Mouse (Mus musculus) MEL (cell line): Measurements from ENCODE around the gene H2-K1.

Experiments used
- CTCF ChIP-seq, 3 experiments: IDR thresholded peaks in 2 of 3; conservative IDR thresholded peaks in 1 of 3; 2 replicates each; pipeline ENCODE4 v1.5.1; 2011 to 2012; ENCODE audit warnings: low read length in 3 of 3, low read depth in 2 of 3, mild to moderate bottlenecking in 2 of 3, improper control_type of control experiment in 1 of 3, inconsistent platforms in 1 of 3, mixed read lengths in 1 of 3, moderate library complexity in 1 of 3; ENCODE audit not compliant: control insufficient read depth in 1 of 3, insufficient read depth in 1 of 3, poor library complexity in 1 of 3, severe bottlenecking in 1 of 3
- EP300 ChIP-seq, 2 experiments: IDR thresholded peaks; 2 replicates each; pipeline ENCODE4 v1.6.1; 2011; ENCODE audit warnings: improper control_type of control experiment in 2 of 2, low read length in 2 of 2, low read depth in 1 of 2, mild to moderate bottlenecking in 1 of 2
- ETS1 ChIP-seq: IDR thresholded peaks from 2 replicates; pipeline ENCODE4 v1.6.1; 2012; ENCODE audit warnings: low read depth, mild to moderate bottlenecking, inconsistent platforms, low read length, improper control_type of control experiment, moderate library complexity
- GABPA ChIP-seq: IDR thresholded peaks from 2 replicates; pipeline ENCODE4 v1.6.1; 2012; ENCODE audit warnings: low read depth, mild to moderate bottlenecking, inconsistent platforms, low read length, improper control_type of control experiment, moderate library complexity
- GATA1 ChIP-seq: IDR thresholded peaks from 2 replicates; pipeline ENCODE4 v1.6.1; 2011; ENCODE audit warnings: low read depth, low read length, improper control_type of control experiment
- HCFC1 ChIP-seq: IDR thresholded peaks from 2 replicates; pipeline ENCODE4 v1.6.1; 2012; ENCODE audit warnings: low read depth, mild to moderate bottlenecking, inconsistent platforms, low read length, improper control_type of control experiment, moderate library complexity
- KAT2A ChIP-seq: conservative IDR thresholded peaks from 2 replicates; pipeline ENCODE4 v1.6.1; 2012; ENCODE audit warnings: low read depth, low read length, improper control_type of control experiment, inconsistent platforms
- MAZ ChIP-seq: IDR thresholded peaks from 2 replicates; pipeline ENCODE4 v1.6.1; 2012; ENCODE audit warnings: low read depth, mild to moderate bottlenecking, inconsistent platforms, low read length, improper control_type of control experiment
- MEF2A ChIP-seq: IDR thresholded peaks from 2 replicates; pipeline ENCODE4 v1.6.1; 2014; ENCODE audit warnings: low read depth, mild to moderate bottlenecking, inconsistent platforms, low read length, improper control_type of control experiment; ENCODE audit not compliant: poor library complexity, insufficient replicate concordance, severe bottlenecking; ENCODE audit errors: extremely low read depth
- POLR2A ChIP-seq, 2 experiments: IDR thresholded peaks; 2 replicates each; pipeline ENCODE4 v1.6.1; 2011 to 2012; ENCODE audit warnings: low read length in 2 of 2, mild to moderate bottlenecking in 2 of 2, control low read depth in 1 of 2, improper control_type of control experiment in 1 of 2, low read depth in 1 of 2, moderate library complexity in 1 of 2; ENCODE audit not compliant: control insufficient read depth in 1 of 2, insufficient read depth in 1 of 2, poor library complexity in 1 of 2
- RAD21 ChIP-seq: IDR thresholded peaks from 2 replicates; pipeline ENCODE4 v1.6.1; 2011; ENCODE audit warnings: mild to moderate bottlenecking, low read depth, low read length, improper control_type of control experiment
- TBP ChIP-seq: IDR thresholded peaks from 2 replicates; pipeline ENCODE4 v1.8.0; 2011; ENCODE audit warnings: low read depth, low read length, improper control_type of control experiment
- TCF12 ChIP-seq: IDR thresholded peaks from 2 replicates; pipeline ENCODE4 v1.6.1; 2014; ENCODE audit warnings: low read depth, mild to moderate bottlenecking, inconsistent platforms, low read length, improper control_type of control experiment, moderate library complexity
- USF2 ChIP-seq, 2 experiments: IDR thresholded peaks; 2 replicates each; pipeline ENCODE4 v1.6.1; 2011 to 2012; ENCODE audit warnings: improper control_type of control experiment in 2 of 2, low read length in 2 of 2, borderline replicate concordance in 1 of 2, inconsistent platforms in 1 of 2, low read depth in 1 of 2, mild to moderate bottlenecking in 1 of 2; ENCODE audit not compliant: insufficient read depth in 1 of 2

DNA sequence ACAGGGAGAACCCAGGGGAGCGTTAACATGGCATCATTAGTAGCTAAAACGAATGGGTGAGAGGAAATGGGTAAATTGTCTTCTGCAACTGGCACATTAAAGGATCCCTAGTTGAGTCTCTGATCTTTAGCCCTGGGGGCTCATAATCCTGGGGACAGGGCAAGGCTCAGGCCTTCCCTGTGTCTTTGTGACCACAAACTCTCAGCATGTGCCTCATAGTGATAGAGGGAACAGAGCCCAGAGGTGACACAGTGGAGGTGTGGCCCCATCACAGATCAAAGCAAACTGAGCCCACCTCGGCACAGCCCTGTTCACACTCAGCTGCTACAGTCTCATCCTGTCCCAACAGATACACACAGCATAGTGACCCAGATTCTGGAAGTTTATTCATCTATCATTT is 4.5 kb downstream of the H2-K1 start:
- TF ChIP-seq CTCF (IDR thresholded peaks at IDR 0.05 in 2 of 3, conservative IDR thresholded peaks at IDR 0.05 in 1 of 3; ENCODE audit: control insufficient read depth in 1 of 3, insufficient read depth in 1 of 3, low read depth in 2 of 3, low read length in 3 of 3, poor library complexity in 1 of 3, severe bottlenecking in 1 of 3) (no peak), HCFC1 (no peak), KAT2A (no peak), TBP (no peak), RAD21 (no peak), USF2 (IDR thresholded peaks at IDR 0.05; ENCODE audit: borderline replicate concordance in 1 of 2, insufficient read depth in 1 of 2, low read depth in 1 of 2, low read length in 2 of 2) (no peak), ETS1 (no peak), MAZ (no peak), POLR2A (IDR thresholded peaks at IDR 0.05; ENCODE audit: control insufficient read depth in 1 of 2, insufficient read depth in 1 of 2, low read depth in 1 of 2, low read length in 2 of 2, poor library complexity in 1 of 2) (no peak), GATA1 (no peak), MEF2A (no peak), GABPA (no peak), TCF12 (no peak), EP300 (IDR thresholded peaks at IDR 0.05; ENCODE audit: low read depth in 1 of 2, low read length in 2 of 2) (no peak)
